Mouse (Mus musculus) liver, embryonic 14.5 days (tissue): ENCODE results near the gene Mylk.

Experiments used
- CTCF ChIP-seq: IDR thresholded peaks from 2 replicates; pipeline ENCODE4 v1.5.1; 2016; ENCODE audit warnings: antibody characterized with exemption, low read depth, control low read depth
- EP300 ChIP-seq: IDR thresholded peaks from 2 replicates; pipeline ENCODE4 v1.6.1; 2016; ENCODE audit warnings: antibody characterized with exemption, low read depth

GRCm38 (mm10) chr16:34768436-34768835 lies 23.4 kb downstream of the Mylk start:
- TF ChIP-seq CTCF (no peak), EP300 (no peak)
